Mouse (Mus musculus) olfactory bulb, adult 2 months (tissue): ENCODE measurements around the gene Zbed4. TPM values are rescaled to one million over a fixed set of nuclear protein-coding genes. Genes with fewer than 3 reads are reported as not detected.
A peak's percentile ranks its signal among the peaks of the same experiment; 100 is the strongest.

ENCODE experiments used
- H3K27ac ChIP-seq: fragments of 200-500 bp; 2 replicates; pipeline ENCODE4 v1.5.1; 2012; ENCODE audit warnings: low read depth, low read length; ENCODE audit not compliant: insufficient read depth
- H3K4me1 ChIP-seq: fragments of 200-500 bp; 2 replicates; pipeline ENCODE4 v1.6.1; 2012; ENCODE audit warnings: low read length; ENCODE audit not compliant: control insufficient read depth, insufficient read depth
- H3K4me3 ChIP-seq: fragments of 200-500 bp; 2 replicates; pipeline ENCODE4 v1.5.1; 2012; ENCODE audit warnings: mild to moderate bottlenecking, low read depth, low read length, moderate library complexity; ENCODE audit not compliant: insufficient read depth
- CTCF ChIP-seq: fragments of 200-500 bp; IDR thresholded peaks from 2 replicates; pipeline ENCODE4 v1.5.1; 2012; ENCODE audit warnings: low read depth, mild to moderate bottlenecking, low read length, moderate library complexity; ENCODE audit not compliant: insufficient read depth
- POLR2A ChIP-seq: fragments of 200-500 bp; IDR thresholded peaks from 2 replicates; pipeline ENCODE4 v1.6.1; 2012; ENCODE audit warnings: mild to moderate bottlenecking, low read depth, low read length, moderate library complexity; ENCODE audit not compliant: insufficient read depth
- WGBS: fragments of 180-500 bp; shearing (Covaris S2); methylation state at CpG from one replicate; pipeline ENCODE4 v1.1.7; 2018; 5-methylcytosine and 5-hydroxymethylcytosine counted together
- polyA plus RNA-seq: library from polyadenylated mRNA; stranded (reverse); fragments of >200 nt; gene quantifications from 2 replicates; pipeline ENCODE4 v1.2.4, GENCODE M21; 2012; ENCODE audit warnings: low replicate concordance; ENCODE audit not compliant: missing spikeins, insufficient read depth, insufficient read length

The Zbed4 gene
- polyA plus RNA-seq, 1 experiment: not detected

GRCm38 (mm10) chr15:88714021-88714589, 37.4 kb upstream of the Zbed4 start:
- TF ChIP-seq CTCF (no peak), POLR2A (no peak)
- 51% methylated on average over 6 of the region's 6 CpGs for WGBS
- H3K4me1 ChIP-seq: peaks cover 10% of the 10 kb centered on the region
- no peak overlapping the region for H3K4me3 ChIP-seq
- H3K27ac ChIP-seq: no peak overlapping the region

- Histone ChIP-seq H3K4me1 (peaks cover 10% of the 10 kb centered on the region), H3K27ac (no peak overlapping the region), H3K4me3 (no peak overlapping the region)
- no peak for TF ChIP-seq POLR2A
- no peak for TF ChIP-seq CTCF
These were observed 35.1 kb upstream of the Zbed4 start for GRCm38 (mm10) chr15:88716350-88716749.

- no peak overlapping the region for H3K4me3 ChIP-seq
- TF ChIP-seq POLR2A: no peak
- no peak for TF ChIP-seq CTCF
- H3K27ac ChIP-seq: no peak overlapping the region
- 31% methylated on average over 9 of the region's 9 CpGs for WGBS
- H3K4me1 ChIP-seq: peaks cover 10% of the 10 kb centered on the region
These were observed 34.2 kb upstream of the Zbed4 start for GRCm38 (mm10) chr15:88717239-88717638.

GRCm38 (mm10) chr15:88723205-88723604, 28.3 kb upstream of the Zbed4 start:
- Histone ChIP-seq H3K4me3 (no peak overlapping the region), H3K27ac (no peak overlapping the region), H3K4me1 (peaks cover 20% of the 10 kb centered on the region)
- WGBS: 84% methylated on average over 6 of the region's 6 CpGs
- TF ChIP-seq POLR2A: no peak
- no peak for TF ChIP-seq CTCF

- TF ChIP-seq POLR2A: no peak
- no peak for TF ChIP-seq CTCF
- Histone ChIP-seq H3K27ac (no peak overlapping the region), H3K4me1 (peaks cover 23% of the 10 kb centered on the region), H3K4me3 (no peak overlapping the region)
- 64% methylated on average over 7 of the region's 7 CpGs for WGBS
These were observed 27.1 kb upstream of the Zbed4 start for GRCm38 (mm10) chr15:88724311-88724710.

GRCm38 (mm10) chr15:88725036-88725435, 26.4 kb upstream of the Zbed4 start:
- peaks cover 31% of the 10 kb centered on the region for H3K4me1 ChIP-seq
- H3K4me3 ChIP-seq: no peak overlapping the region
- no peak overlapping the region for H3K27ac ChIP-seq
- TF ChIP-seq POLR2A (no peak), CTCF (no peak)
- WGBS: 68% methylated on average over 5 of the region's 5 CpGs

GRCm38 (mm10) chr15:88727204-88727603, 24.3 kb upstream of the Zbed4 start:
- TF ChIP-seq CTCF: no peak
- TF ChIP-seq POLR2A: no peak
- Histone ChIP-seq H3K4me1 (peaks cover 45% of the 10 kb centered on the region), H3K27ac (no peak overlapping the region), H3K4me3 (no peak overlapping the region)
- 71% methylated on average over 3 of the region's 3 CpGs for WGBS

- H3K4me3 ChIP-seq: no peak overlapping the region
- TF ChIP-seq POLR2A: no peak
- no peak for TF ChIP-seq CTCF
- H3K27ac ChIP-seq: no peak overlapping the region
- WGBS: 67% methylated on average over 3 of the region's 3 CpGs
- peaks cover 31% of the 10 kb centered on the region for H3K4me1 ChIP-seq
These were observed 20.7 kb upstream of the Zbed4 start for GRCm38 (mm10) chr15:88730717-88731116.

GRCm38 (mm10) chr15:88732405-88733020, 18.9 kb upstream of the Zbed4 start:
- TF ChIP-seq POLR2A (no peak), CTCF (no peak)
- Histone ChIP-seq H3K4me1 (peaks cover 28% of the 10 kb centered on the region), H3K27ac (no peak overlapping the region), H3K4me3 (peak overlapping the region; percentile 57)
- WGBS: 9% methylated on average over 15 of the region's 15 CpGs
